Mouse (Mus musculus): ENCODE measurements around the gene Gorasp1. TPM values are rescaled to one million over a fixed set of nuclear protein-coding genes. Genes with fewer than 3 reads are reported as not detected.

Gorasp1 gene
- polyA plus RNA-seq, 1 experiment = 11.6 TPM

GRCm38 (mm10) chr9:119887144-119887901 lies 50.0 kb downstream of the Gorasp1 start:
- no peak overlapping the region for H3K4me3 ChIP-seq (replicated peaks)
- TF ChIP-seq GATA1 (IDR thresholded peaks at IDR 0.05; ENCODE audit: borderline replicate concordance, low read length) (no peak), FLI1 (IDR thresholded peaks at IDR 0.05; ENCODE audit: low read length) (no peak)
- H3K27me3 ChIP-seq (replicated peaks) = peaks cover 5% of the 10 kb centered on the region
- peaks cover 4% of the 10 kb centered on the region for H3K36me3 ChIP-seq (replicated peaks; ENCODE audit: low read length)
- H3K9me3 ChIP-seq = peaks cover 16% of the 10 kb centered on the region
- H3K4me1 ChIP-seq = no peaks in the 10 kb centered on the region

Other genes starting within 250 kb of the Gorasp1 start
- gene Scn10a, start 218.2 kb downstream of the Gorasp1 start, polyA plus RNA-seq (2012; ENCODE audit: insufficient read depth, low replicate concordance) = not detected in 2 replicates
- gene Scn11a, start 112.1 kb downstream of the Gorasp1 start, polyA plus RNA-seq (2012; ENCODE audit: insufficient read depth, low replicate concordance) = not detected in 2 replicates
- 9.9 and 15.8 TPM in 2 replicates for gene Wdr48, start 42.7 kb downstream of the Gorasp1 start, polyA plus RNA-seq (2012; ENCODE audit: insufficient read depth, low replicate concordance)
- 0.26 TPM in 1 of 2 replicates, not detected in the other for gene Ttc21a, start within 50 bp of the Gorasp1 start, polyA plus RNA-seq (2012; ENCODE audit: insufficient read depth, low replicate concordance)
- 10.6 and 25.7 TPM in 2 replicates for gene Csrnp1, start 47.1 kb upstream of the Gorasp1 start, polyA plus RNA-seq (2012; ENCODE audit: insufficient read depth, low replicate concordance)
- gene Xirp1, start 86.0 kb upstream of the Gorasp1 start, polyA plus RNA-seq (2012; ENCODE audit: insufficient read depth, low replicate concordance) = not detected in 2 replicates
- 0.73 TPM in 1 of 2 replicates, not detected in the other for gene Cx3cr1, start 132.3 kb upstream of the Gorasp1 start, polyA plus RNA-seq (2012; ENCODE audit: insufficient read depth, low replicate concordance)
- gene Ccr8, start 154.5 kb upstream of the Gorasp1 start, polyA plus RNA-seq (2012; ENCODE audit: insufficient read depth, low replicate concordance) = not detected in 2 replicates
- 45.8 and 48.0 TPM in 2 replicates for gene Slc25a38, start 172.8 kb upstream of the Gorasp1 start, polyA plus RNA-seq (2012; ENCODE audit: insufficient read depth, low replicate concordance)
- gene Rpsa, start 190.1 kb upstream of the Gorasp1 start, polyA plus RNA-seq (2012; ENCODE audit: insufficient read depth, low replicate concordance) = 5,619 and 7,213 TPM in 2 replicates
- not detected in 2 replicates for gene Mobp, start 212.1 kb upstream of the Gorasp1 start, polyA plus RNA-seq (2012; ENCODE audit: insufficient read depth, low replicate concordance)

Measured in megakaryocyte, embryonic 14.5 days (primary cell).